Mouse (Mus musculus): ENCODE data around the gene Card19. TPM values are rescaled to one million over a fixed set of nuclear protein-coding genes. Genes with fewer than 3 reads are reported as not detected.

Gene Card19
- polyA plus RNA-seq, 1 experiment from 2014 or later: 23.1 TPM

- Histone ChIP-seq H3K4me1 (no peaks in the 10 kb centered on the region), H3K36me3 (no peaks in the 10 kb centered on the region), H3K4me2 (replicated peaks) (no peak overlapping the region), H3K9me3 (no peaks in the 10 kb centered on the region), H3K4me3 (no peak overlapping the region), H3K27ac (replicated peaks) (no peak overlapping the region), H3K27me3 (no peaks in the 10 kb centered on the region), H3K9ac (replicated peaks) (no peak overlapping the region)
- WGBS: 81% methylated on average over 10 of the region's 10 CpGs
- no peak for ATAC-seq (replicated peaks)
Observed at GRCm38 (mm10) chr13:49158040-49158713, 57.7 kb downstream of the Card19 start.

DNA sequence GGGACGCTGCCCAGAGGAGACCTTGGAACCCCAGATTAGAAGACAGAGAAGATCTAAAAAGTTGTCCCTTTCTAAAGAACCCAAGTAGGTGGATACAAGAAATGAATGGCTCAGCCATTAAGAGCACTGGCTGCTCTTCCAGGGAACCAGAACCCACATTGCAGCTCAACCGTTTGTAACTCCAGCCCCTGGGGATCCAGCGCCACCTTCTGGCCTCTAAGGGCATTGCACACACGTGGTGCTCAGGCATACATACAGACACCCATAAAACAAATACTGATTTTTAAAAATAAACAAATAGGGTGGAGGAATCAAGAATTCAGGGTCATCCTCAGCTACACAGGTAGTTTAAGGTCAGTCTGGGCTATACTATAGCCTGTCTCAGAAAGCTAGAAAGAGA lies 59.2 kb downstream of the Card19 start:
- H3K36me3 ChIP-seq: no peaks in the 10 kb centered on the region
- H3K4me2 ChIP-seq (replicated peaks): no peak overlapping the region
- H3K27me3 ChIP-seq: no peaks in the 10 kb centered on the region
- no peak overlapping the region for H3K27ac ChIP-seq (replicated peaks)
- H3K4me3 ChIP-seq: no peak overlapping the region
- no peaks in the 10 kb centered on the region for H3K9me3 ChIP-seq
- 80% methylated on average over 4 of the region's 4 CpGs for WGBS
- H3K9ac ChIP-seq (replicated peaks): no peak overlapping the region
- no peaks in the 10 kb centered on the region for H3K4me1 ChIP-seq
- no peak for ATAC-seq (replicated peaks)

DNA sequence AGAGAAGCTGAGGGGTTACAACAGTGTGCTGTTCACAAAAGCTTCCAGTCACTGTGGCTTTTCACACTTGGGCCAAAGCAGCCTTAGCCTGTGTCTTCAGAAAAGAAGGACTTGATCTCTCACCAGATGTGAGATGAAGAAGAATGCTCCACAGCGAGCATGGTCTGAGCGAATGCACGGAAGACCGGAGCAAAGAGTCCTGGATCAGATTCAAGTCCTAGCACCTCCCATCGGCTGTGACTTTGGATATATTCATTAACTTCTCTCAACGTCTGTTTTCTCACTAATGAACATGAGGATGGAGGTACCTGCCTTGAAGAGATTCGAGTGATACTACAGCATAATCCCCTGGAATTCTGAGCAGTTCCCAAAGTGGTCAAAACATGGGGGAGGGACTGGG lies 61.2 kb downstream of the Card19 start:
- Histone ChIP-seq H3K9ac (replicated peaks) (no peak overlapping the region), H3K4me1 (no peaks in the 10 kb centered on the region), H3K27ac (replicated peaks) (no peak overlapping the region), H3K9me3 (no peaks in the 10 kb centered on the region), H3K4me2 (replicated peaks) (no peak overlapping the region), H3K36me3 (no peaks in the 10 kb centered on the region), H3K27me3 (no peaks in the 10 kb centered on the region), H3K4me3 (no peak overlapping the region)
- 54% methylated on average over 7 of the region's 7 CpGs for WGBS
- no peak for ATAC-seq (replicated peaks)

DNA sequence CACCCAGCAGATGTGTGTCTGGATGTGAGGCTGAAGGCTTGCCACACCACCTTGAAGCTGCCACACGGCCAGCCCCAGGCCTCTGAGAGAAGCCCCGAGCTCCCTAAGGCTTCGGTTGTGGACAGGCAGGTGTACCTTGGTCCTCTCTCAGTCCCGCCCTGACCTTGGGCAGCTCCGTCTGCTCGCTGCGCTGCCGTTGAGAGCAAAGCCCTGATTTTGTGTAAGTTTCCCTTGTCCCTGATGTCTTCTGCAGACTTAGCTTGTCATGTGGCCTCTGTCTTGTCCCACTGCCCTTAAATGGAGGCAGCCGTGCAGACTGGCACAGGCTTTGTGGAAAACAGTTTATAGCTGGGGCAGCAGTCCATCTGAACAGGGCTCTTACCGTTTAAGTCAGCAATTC lies 61.8 kb downstream of the Card19 start:
- Histone ChIP-seq H3K9ac (replicated peaks) (no peak overlapping the region), H3K36me3 (no peaks in the 10 kb centered on the region), H3K27me3 (no peaks in the 10 kb centered on the region), H3K4me3 (no peak overlapping the region), H3K27ac (replicated peaks) (no peak overlapping the region), H3K4me1 (no peaks in the 10 kb centered on the region), H3K4me2 (replicated peaks) (no peak overlapping the region), H3K9me3 (no peaks in the 10 kb centered on the region)
- no peak for ATAC-seq (replicated peaks)
- WGBS: 80% methylated on average over 10 of the region's 10 CpGs

Other genes with a start within 250 kb of the Card19 start
- 13.9 and 14.4 TPM in 2 replicates for gene Fam120a, start 248.0 kb downstream of the Card19 start, polyA plus RNA-seq (2015; fragmentation: Nextera tagmentation; extraction: Ambion mirVana)
- 21.6 and 21.9 TPM in 2 replicates for gene Wnk2, start 68.0 kb downstream of the Card19 start, polyA plus RNA-seq (2015; fragmentation: Nextera tagmentation; extraction: Ambion mirVana)
- gene Ninj1, start 28.6 kb downstream of the Card19 start, polyA plus RNA-seq (2015; fragmentation: Nextera tagmentation; extraction: Ambion mirVana): 21.1 and 22.0 TPM in 2 replicates
- gene Susd3, start 32.7 kb upstream of the Card19 start, polyA plus RNA-seq (2015; fragmentation: Nextera tagmentation; extraction: Ambion mirVana): 0.68 and 0.98 TPM in 2 replicates
- gene Fgd3, start 104.3 kb upstream of the Card19 start, polyA plus RNA-seq (2015; fragmentation: Nextera tagmentation; extraction: Ambion mirVana): 3.4 and 3.9 TPM in 2 replicates
- 26.4 and 27.1 TPM in 2 replicates for gene Bicd2, start 125.5 kb upstream of the Card19 start, polyA plus RNA-seq (2015; fragmentation: Nextera tagmentation; extraction: Ambion mirVana)
- gene Ippk, start 205.2 kb upstream of the Card19 start, polyA plus RNA-seq (2015; fragmentation: Nextera tagmentation; extraction: Ambion mirVana): 15.1 and 15.9 TPM in 2 replicates